Mouse (Mus musculus): ENCODE data around the gene Ppa2.

Ppa2 gene

DNA sequence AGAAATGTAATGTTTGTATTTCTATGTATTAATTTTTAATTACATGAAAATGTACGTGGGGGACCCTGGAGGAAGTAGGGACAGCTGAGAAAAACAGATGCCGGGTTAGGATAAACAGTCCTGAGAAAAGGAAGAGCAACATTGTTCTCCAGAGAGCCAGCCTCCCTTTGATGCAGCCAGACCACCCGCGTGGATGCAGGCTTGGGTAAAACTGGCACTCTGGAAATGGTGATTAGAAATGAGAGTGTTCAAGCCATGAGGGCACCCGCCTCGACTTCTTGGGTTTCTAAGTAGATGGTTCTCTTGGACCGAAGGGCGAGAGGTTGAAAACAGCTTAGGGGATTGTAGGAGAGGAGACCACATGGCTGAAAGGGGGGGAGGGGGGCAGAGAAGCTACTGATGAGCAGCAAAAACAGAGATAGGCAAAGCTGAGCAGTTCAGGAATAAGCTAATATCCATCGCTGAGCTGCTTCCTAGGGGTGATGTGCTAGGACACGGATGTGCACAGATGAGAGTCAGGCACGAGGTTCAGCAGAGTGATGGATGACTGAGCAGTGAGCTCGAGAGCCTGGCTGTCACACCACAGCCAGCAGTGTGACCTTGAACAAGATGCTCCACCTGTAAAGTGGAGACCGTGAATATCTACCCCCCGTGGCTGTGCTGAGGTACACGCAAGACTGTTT lies 21.4 kb downstream of the Ppa2 start:
- no peak for DNase-seq (ENCODE audit: low read depth, low spot score)

- no peak for DNase-seq (ENCODE audit: low read depth, low spot score)
These were observed 22.4 kb downstream of the Ppa2 start for GRCm38 (mm10) chr3:133332280-133332679.

GRCm38 (mm10) chr3:133333267-133334170 lies 23.6 kb downstream of the Ppa2 start:
- no peak for DNase-seq (ENCODE audit: low read depth, low spot score)

- no peak for DNase-seq (ENCODE audit: low read depth, low spot score)
These were observed 24.8 kb downstream of the Ppa2 start for GRCm38 (mm10) chr3:133334691-133335090.

DNA sequence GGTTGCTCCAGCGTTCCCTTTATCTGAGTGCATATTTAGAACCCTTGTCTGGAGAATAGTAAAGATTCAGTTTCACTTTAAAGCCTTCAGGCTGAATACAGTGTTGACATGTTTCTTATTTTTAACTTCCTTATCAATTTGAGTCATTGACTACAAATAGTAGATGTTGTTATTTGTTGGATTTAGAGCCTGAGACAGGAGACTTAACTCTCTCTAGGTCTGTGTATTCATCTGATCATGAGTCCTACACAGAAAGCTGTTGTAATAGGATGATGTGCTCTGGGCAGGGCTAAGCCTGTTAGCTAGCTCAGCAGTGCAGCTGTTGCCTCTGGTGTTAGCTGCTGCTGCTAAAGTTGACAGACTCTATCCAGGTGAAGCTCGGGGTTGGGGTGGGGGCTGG lies 25.3 kb downstream of the Ppa2 start:
- no peak for DNase-seq (ENCODE audit: low read depth, low spot score)

DNA sequence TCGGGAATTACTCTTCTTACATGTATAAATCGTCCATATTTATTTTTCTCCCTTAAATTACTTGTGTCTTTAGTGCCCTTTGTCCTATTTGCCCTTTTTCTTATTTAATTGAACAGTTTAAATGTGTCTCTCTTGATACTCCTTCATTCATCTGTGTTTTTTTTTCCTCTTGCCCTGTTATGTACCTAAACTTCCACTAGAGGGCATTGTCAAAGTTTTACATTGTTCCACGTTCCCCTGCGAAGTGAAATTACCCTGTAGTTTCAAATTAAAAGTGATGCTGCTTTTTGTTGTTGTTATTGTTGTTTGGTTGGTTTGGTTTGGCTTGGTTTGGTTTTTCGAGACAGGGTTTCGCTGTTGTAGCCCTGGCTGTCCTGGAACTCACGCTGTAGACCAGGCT lies 26.5 kb downstream of the Ppa2 start:
- DNase-seq (ENCODE audit: low read depth, low spot score), result peak; percentile 39

GRCm38 (mm10) chr3:133338851-133339356 lies 29.0 kb downstream of the Ppa2 start:
- DNase-seq (ENCODE audit: low read depth, low spot score), result no peak

DNA sequence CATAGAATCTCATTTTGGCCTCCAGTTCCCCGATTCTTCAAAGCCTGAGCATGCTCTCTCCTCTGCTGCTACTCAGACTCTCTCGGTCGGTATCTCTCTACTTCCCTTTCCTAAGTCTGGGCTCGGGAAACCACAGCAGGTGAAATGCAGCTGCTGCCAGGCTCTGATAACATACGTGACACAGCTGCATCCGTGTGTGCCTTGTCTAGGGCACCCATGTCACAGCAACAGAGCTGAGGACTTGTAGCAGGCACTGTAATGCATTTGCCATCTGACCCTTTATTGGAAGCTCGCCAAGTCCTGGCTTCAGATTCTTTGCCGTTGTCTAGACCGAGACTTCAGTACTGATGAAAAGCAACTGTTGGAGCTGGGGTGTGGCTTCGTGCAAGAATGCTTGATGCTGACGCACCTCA lies 29.5 kb downstream of the Ppa2 start:
- peak; percentile 27 for DNase-seq (ENCODE audit: low read depth, low spot score)

DNA sequence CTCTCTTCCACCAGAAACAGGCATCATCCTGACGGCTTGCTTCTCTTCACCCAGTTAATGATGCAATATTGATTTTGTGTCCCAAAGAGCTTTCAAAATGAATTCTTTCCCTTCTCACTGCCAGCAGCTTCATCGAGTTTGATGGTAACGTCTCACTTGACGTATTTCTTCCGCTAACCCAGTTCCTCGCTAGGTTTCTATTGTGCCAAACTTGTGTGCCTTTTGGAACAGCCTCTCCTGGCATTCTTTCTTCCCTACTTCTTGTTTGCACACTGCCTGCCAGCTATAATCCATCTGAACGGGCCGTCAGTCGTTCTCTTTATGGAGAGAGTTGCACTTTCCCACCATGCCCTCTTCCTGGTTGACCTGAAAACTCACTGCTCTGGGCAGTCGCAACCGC lies 31.2 kb downstream of the Ppa2 start:
- DNase-seq (ENCODE audit: low read depth, low spot score), result no peak

DNA sequence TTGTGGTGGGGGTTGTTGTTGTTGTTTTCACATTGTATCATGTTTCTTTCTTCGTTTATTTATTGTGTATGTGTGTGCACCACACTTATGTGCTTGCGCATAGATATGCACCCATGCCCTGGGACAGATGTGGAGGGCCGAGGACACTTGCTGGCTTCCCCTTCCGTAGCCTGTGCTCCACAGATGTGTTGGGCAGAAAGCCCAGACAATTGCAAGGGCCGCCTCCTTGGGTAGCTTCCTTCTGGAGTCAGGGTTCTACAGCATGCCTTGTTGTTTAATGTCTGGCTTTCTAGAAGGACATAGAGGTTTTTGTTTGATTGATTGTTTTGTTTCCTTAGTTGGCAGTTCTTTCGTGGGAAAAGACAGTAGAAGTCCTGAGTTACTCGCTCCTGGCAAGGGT lies 37.6 kb downstream of the Ppa2 start:
- DNase-seq (ENCODE audit: low read depth, low spot score), result no peak

GRCm38 (mm10) chr3:133348847-133349246 lies 38.9 kb downstream of the Ppa2 start:
- DNase-seq (ENCODE audit: low read depth, low spot score), result no peak

GRCm38 (mm10) chr3:133357426-133357974 lies 47.6 kb downstream of the Ppa2 start:
- peak; percentile 45 for DNase-seq (ENCODE audit: low read depth, low spot score)

- no peak for DNase-seq (ENCODE audit: low read depth, low spot score)
These were observed 48.1 kb downstream of the Ppa2 start for GRCm38 (mm10) chr3:133357977-133358376.

GRCm38 (mm10) chr3:133361406-133361805 lies 51.5 kb downstream of the Ppa2 start:
- no peak for DNase-seq (ENCODE audit: low read depth, low spot score)

GRCm38 (mm10) chr3:133364138-133364537 lies 54.2 kb downstream of the Ppa2 start:
- no peak for DNase-seq (ENCODE audit: low read depth, low spot score)

- DNase-seq (ENCODE audit: low read depth, low spot score), result peak; percentile 49
These were observed 56.2 kb downstream of the Ppa2 start for GRCm38 (mm10) chr3:133366096-133366495.

DNA sequence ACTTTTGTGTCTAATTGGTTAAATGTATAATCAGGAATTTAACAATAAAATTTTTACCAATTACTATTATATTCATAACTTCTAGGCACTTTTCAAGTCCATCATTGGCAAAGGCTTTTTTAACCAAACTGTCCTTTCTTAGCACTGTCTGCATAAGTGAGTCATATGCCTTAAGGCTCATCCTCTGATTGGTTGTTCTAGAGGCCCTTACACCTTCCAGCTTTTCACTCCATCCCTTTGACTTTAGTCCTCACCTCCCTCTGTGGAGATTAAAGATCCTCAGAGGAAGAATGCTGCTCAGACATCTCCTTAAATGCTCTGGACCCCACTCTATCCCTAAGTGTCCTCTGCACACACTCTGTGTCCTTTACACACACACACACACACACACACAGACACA lies 68.3 kb downstream of the Ppa2 start:
- DNase-seq (ENCODE audit: low read depth, low spot score), result peak; percentile 8

DNA sequence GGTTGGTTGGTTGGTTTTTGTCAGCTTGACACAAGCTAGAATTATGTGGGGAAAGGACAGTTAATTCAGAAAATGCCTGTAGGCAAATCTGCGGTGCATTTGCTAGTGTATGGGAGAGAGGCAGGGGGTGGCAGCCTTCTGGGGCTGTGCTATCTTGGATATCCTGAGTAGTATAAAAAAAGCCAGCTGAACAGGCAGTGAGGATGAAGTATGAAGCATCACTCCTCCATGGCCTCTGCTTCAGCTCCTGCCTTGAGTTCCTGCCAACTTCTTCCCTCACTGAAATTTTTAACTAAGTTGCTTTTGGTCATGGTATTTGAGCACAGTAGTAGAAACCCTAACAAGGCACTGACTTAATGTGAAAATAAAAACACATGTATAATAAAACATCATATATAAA lies 70.1 kb downstream of the Ppa2 start:
- no peak for DNase-seq (ENCODE audit: low read depth, low spot score)

DNA sequence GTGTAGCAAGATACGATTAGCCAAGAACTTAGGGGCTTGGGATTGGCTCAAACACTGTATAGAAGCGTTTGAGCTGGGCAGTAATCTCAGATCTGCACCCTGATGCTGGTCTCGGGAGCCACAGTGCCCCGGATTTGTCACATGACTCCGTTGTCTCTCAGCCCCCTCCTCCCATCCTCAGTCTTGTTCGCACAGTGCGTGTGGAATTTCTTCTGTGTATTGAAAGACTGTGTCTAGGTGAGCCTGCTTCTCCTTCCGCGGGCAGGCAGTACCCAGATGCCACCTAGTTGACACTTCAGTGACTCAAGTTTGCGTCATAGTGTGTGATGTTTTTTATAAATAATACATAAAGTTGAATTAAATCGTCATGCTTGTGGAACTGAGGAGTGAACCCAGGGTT lies 71.6 kb downstream of the Ppa2 start:
- no peak for DNase-seq (ENCODE audit: low read depth, low spot score)

- no peak for DNase-seq (ENCODE audit: low read depth, low spot score)
These were observed 72.2 kb downstream of the Ppa2 start for GRCm38 (mm10) chr3:133382147-133382546.

- DNase-seq (ENCODE audit: low read depth, low spot score), result no peak
These were observed 74.3 kb downstream of the Ppa2 start for GRCm38 (mm10) chr3:133384164-133384708.

- DNase-seq (ENCODE audit: low read depth, low spot score), result no peak
These were observed 77.4 kb downstream of the Ppa2 start for GRCm38 (mm10) chr3:133387283-133387682.
